Mouse (Mus musculus): ENCODE results near the gene Arhgap15. TPM values are rescaled to one million over a fixed set of nuclear protein-coding genes. Genes with fewer than 3 reads are reported as not detected.
A peak's percentile ranks its signal among the peaks of the same experiment; 100 is the strongest.

Gene Arhgap15
- total RNA-seq, 2 experiments from 2014 or later = 9.4 to 9.5 TPM

GRCm38 (mm10) chr2:44437496-44438057, 689.0 kb downstream of the Arhgap15 start:
- no peak for TF ChIP-seq CTCF (conservative IDR thresholded peaks at IDR 0.05)
- Histone ChIP-seq H3K4me3 (no peak overlapping the region; the same call in 1 of the 2 replicates), H3K27ac (0 out of 2 replicates have a peak overlapping the region, but pooled peaks have one; percentile 39)
- no peak for DNase-seq (ENCODE audit: low spot score in 2 of 2)

DNA sequence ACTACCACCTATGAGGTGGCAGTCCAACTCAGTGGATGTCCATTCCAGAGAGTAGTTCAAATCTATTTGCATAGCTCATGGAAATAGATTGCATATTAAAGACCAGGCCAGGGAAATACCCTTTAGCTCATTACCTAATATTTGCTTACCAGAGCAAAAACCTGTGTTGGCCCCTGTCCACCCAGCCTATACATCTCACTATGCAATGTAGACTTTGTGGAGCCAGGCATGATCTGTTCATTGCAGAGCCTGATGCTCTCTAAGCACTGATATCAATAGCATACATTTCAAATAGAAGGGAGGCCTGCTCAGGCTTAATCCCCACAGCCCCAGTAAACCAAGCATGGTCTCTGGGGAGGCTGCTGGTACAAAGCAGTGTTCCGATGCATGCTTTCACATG, 689.4 kb downstream of the Arhgap15 start:
- no peak for DNase-seq (ENCODE audit: low spot score in 2 of 2)

GRCm38 (mm10) chr2:44444938-44445337, 696.3 kb downstream of the Arhgap15 start:
- Histone ChIP-seq H3K27ac (no peak overlapping the region), H3K4me3 (no peak overlapping the region)
- no peak for DNase-seq (ENCODE audit: low spot score in 2 of 2)
- TF ChIP-seq CTCF (conservative IDR thresholded peaks at IDR 0.05) = no peak

More for the DNA sequence above, 689.4 kb downstream of the Arhgap15 start:
- H3K4me3 ChIP-seq = no peak overlapping the region
- H3K27ac ChIP-seq = no peak overlapping the region
- TF ChIP-seq CTCF (conservative IDR thresholded peaks at IDR 0.05) = no peak

Other genes with a start within 250 kb of the Arhgap15 start
- not detected for gene Kynu, start 193.5 kb upstream of the Arhgap15 start, total RNA-seq (2021)